Mouse (Mus musculus): ENCODE results near the gene Stx1a. TPM values are rescaled to one million over a fixed set of nuclear protein-coding genes. Genes with fewer than 3 reads are reported as not detected.
"Not testable (repeated sequence)": the region's sequence is repeated elsewhere in the genome, so short reads cannot be mapped to it uniquely, and the experiment has no call there.

Gene Stx1a
- polyA plus RNA-seq, 1 experiment: 4.1 TPM

DNA sequence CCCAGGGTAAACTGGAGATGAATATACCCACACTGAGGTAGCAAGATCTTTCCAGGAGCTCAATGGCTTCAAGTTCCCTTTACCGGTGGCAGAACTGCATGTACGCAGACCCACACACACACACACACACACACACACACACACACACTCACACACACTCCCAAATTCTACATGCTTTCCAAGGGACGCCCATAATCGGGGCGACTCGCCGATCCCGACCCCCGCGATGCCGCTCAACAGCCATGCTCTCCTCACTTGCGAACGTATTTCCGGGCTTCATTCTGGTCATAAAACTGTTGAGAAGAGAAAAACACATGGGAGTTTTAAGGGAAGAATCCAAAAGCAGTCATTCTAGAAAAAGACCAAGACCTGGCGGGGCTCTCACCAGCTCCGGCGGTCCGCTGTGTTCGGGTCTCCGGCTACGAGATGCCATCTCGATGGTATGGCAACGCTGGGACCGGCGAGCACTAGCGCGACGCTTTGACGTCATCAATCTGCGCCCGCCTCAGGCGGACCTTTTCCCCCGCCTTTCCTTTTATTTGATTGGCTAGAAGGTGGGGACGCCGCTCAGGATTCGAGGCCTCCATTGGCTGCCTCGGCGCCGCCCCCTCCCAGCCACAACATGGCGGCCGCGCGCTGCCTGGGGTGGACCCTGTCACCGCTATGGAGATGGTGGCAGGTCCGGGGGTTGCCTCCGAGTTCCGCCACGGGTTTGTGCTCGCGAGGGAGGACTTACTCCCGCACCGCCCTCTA is 40.5 kb downstream of the Stx1a start, which contains the start of gene Dnajc30:
Gene Dnajc30, plus strand, starts transcription at position 574 of the 753 bp plus-strand sequence.
- H3K4me3 ChIP-seq (ENCODE audit: insufficient read depth, low read depth, low read length): peak within 1 kb of the TSS; percentile 96
- H3K27ac ChIP-seq (ENCODE audit: insufficient read depth, low read depth, low read length): peak within 1 kb of the TSS; percentile 81
- H3K4me1 ChIP-seq (ENCODE audit: control insufficient read depth, insufficient read depth, low read length): peaks cover 7% of the 10 kb centered on the region; the same call in 1 of the 2 replicates
- TF ChIP-seq CTCF (conservative IDR thresholded peaks at IDR 0.05; ENCODE audit: insufficient read depth, insufficient read length, low read depth, low read length): no peak
- no peak for TF ChIP-seq POLR2A (IDR thresholded peaks at IDR 0.05; ENCODE audit: low read depth, low read length)
- peak; percentile 98 for DNase-seq
- H3K36me3 ChIP-seq (ENCODE audit: control insufficient read depth, insufficient read depth, low read length): peaks cover 2% of the 10 kb centered on the region; the same call in 1 of the 2 replicates
- H3K27me3 ChIP-seq (replicated peaks; ENCODE audit: control insufficient read depth, insufficient read depth, low read length): no peaks in the 10 kb centered on the region
- WGBS: under 1% methylated on average over 52 of the region's 52 CpGs

DNA sequence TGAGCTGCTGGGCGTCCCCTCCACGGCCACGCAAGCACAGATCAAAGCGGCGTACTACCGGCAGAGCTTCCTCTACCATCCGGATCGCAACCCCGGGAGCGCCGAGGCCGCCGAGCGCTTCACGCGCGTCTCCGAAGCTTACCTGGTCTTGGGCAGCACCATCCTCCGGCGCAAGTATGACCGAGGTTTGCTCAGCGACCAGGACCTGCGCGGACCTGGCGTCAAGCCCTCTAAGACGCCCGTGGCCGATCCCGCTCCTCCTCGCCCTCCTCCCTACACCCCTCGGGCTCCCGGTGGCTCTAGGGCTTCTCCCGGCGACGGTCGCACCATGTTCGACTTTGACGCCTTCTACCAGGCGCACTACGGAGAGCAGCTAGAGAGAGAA is 41.1 kb downstream of the Stx1a start:
- TF ChIP-seq CTCF (conservative IDR thresholded peaks at IDR 0.05; ENCODE audit: insufficient read depth, insufficient read length, low read depth, low read length): no peak
- no peak for TF ChIP-seq POLR2A (IDR thresholded peaks at IDR 0.05; ENCODE audit: low read depth, low read length)
- DNase-seq: no peak
- WGBS: under 1% methylated on average over 40 of the region's 40 CpGs
- Histone ChIP-seq H3K27ac (ENCODE audit: insufficient read depth, low read depth, low read length) (peak overlapping the region; percentile 81), H3K4me1 (ENCODE audit: control insufficient read depth, insufficient read depth, low read length) (peaks cover 7% of the 10 kb centered on the region; the same call in 1 of the 2 replicates), H3K36me3 (ENCODE audit: control insufficient read depth, insufficient read depth, low read length) (peaks cover 2% of the 10 kb centered on the region; the same call in 1 of the 2 replicates), H3K4me3 (ENCODE audit: insufficient read depth, low read depth, low read length) (peak overlapping the region; percentile 96), H3K27me3 (replicated peaks; ENCODE audit: control insufficient read depth, insufficient read depth, low read length) (no peaks in the 10 kb centered on the region)

DNA sequence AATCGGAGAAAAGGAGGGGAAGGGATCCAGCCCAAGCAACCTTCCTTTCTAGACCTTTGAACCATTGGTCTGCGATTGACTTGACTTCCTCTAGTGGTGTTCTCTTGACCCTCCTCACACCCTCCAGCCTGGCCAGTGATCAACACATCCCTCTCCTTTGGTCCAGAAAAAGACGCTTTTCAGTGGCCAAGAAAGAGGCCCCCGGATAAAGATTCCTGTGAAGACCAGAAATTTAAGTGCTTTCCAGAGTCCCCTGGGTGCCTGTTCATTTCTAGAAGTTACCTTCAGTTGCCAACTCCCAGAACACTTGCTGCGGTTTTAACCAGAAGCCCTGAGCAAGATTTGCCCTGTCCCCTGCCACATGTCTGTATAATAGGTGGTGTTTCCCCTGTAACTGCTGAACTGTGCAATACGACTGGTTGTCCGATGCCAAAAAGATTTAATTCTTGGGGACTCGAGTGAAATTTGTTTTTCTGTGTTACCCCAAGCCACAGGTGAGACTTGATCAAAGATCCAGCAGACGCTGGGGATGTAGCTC is 41.7 kb downstream of the Stx1a start, which contains the start of gene Bud23:
Gene Bud23, minus strand, starts transcription at position 51 of the 538 bp plus-strand sequence.
- H3K36me3 ChIP-seq (ENCODE audit: control insufficient read depth, insufficient read depth, low read length); H3K4me1 ChIP-seq (ENCODE audit: control insufficient read depth, insufficient read depth, low read length); H3K27me3 ChIP-seq (replicated peaks; ENCODE audit: control insufficient read depth, insufficient read depth, low read length): not testable (repeated sequence)
- Histone ChIP-seq H3K4me3 (ENCODE audit: insufficient read depth, low read depth, low read length) (peak within 1 kb of the TSS; percentile 96), H3K27ac (ENCODE audit: insufficient read depth, low read depth, low read length) (peak within 1 kb of the TSS; percentile 81)
- 57% methylated on average over 9 of the region's 9 CpGs for WGBS
- peak; percentile 26 for DNase-seq

DNA sequence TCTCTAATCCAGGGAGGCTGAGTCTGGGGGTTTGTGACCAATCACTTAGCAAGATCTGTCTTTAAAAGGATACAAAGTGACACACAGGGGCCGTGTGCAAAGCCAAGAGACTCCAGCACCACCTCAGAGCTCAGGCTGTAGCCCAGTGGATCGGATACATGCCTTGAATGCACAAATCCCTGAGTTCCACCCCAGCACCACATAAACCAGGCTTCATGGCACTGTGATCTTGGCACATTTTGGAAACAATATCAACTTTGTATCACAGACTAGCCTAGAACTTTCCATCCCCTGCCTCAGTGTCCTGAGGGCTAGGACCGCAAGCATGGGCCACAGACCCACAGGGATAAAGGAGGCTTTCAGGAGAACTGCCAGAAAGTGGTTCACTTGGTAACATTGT is 42.7 kb downstream of the Stx1a start:
- no peak for TF ChIP-seq CTCF (conservative IDR thresholded peaks at IDR 0.05; ENCODE audit: insufficient read depth, insufficient read length, low read depth, low read length)
- no peak for TF ChIP-seq POLR2A (IDR thresholded peaks at IDR 0.05; ENCODE audit: low read depth, low read length)
- no peak for DNase-seq
- H3K4me3 ChIP-seq (ENCODE audit: insufficient read depth, low read depth, low read length): no peak overlapping the region
- H3K27me3 ChIP-seq (replicated peaks; ENCODE audit: control insufficient read depth, insufficient read depth, low read length): no peaks in the 10 kb centered on the region
- no peaks in the 10 kb centered on the region for H3K36me3 ChIP-seq (ENCODE audit: control insufficient read depth, insufficient read depth, low read length)
- peaks cover 7% of the 10 kb centered on the region; the same call in 1 of the 2 replicates for H3K4me1 ChIP-seq (ENCODE audit: control insufficient read depth, insufficient read depth, low read length)
- no peak overlapping the region for H3K27ac ChIP-seq (ENCODE audit: insufficient read depth, low read depth, low read length)
- 93% methylated on average over 3 of the region's 3 CpGs for WGBS

DNA sequence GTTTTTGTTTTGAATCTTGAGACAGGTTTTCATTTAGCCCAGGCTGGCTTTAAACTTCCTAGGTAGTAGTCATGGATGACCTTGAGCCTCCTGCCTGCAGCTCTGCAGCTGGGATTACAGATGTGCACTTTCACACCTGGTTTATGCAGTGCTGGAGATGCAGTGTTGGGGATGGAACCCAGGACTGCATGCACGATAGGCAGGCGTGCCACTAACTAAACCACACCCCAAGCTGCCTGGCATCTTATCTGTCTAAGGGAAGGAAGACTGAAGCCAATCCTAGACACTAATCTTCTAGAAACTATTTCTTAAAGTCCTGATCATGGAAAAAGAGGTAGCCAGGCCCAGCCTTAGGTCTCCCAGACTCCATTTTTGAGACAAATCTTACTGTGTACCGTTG is 47.2 kb downstream of the Stx1a start:
- no peaks in the 10 kb centered on the region for H3K36me3 ChIP-seq (ENCODE audit: control insufficient read depth, insufficient read depth, low read length)
- H3K27ac ChIP-seq (ENCODE audit: insufficient read depth, low read depth, low read length): no peak overlapping the region
- H3K4me1 ChIP-seq (ENCODE audit: control insufficient read depth, insufficient read depth, low read length): peaks cover 3% of the 10 kb centered on the region; the same call in 1 of the 2 replicates
- no peak for DNase-seq
- no peaks in the 10 kb centered on the region for H3K27me3 ChIP-seq (replicated peaks; ENCODE audit: control insufficient read depth, insufficient read depth, low read length)
- TF ChIP-seq POLR2A (IDR thresholded peaks at IDR 0.05; ENCODE audit: low read depth, low read length) (no peak), CTCF (conservative IDR thresholded peaks at IDR 0.05; ENCODE audit: insufficient read depth, insufficient read length, low read depth, low read length) (no peak)
- WGBS: 87% methylated on average over 3 of the region's 3 CpGs
- no peak overlapping the region for H3K4me3 ChIP-seq (ENCODE audit: insufficient read depth, low read depth, low read length)

DNA sequence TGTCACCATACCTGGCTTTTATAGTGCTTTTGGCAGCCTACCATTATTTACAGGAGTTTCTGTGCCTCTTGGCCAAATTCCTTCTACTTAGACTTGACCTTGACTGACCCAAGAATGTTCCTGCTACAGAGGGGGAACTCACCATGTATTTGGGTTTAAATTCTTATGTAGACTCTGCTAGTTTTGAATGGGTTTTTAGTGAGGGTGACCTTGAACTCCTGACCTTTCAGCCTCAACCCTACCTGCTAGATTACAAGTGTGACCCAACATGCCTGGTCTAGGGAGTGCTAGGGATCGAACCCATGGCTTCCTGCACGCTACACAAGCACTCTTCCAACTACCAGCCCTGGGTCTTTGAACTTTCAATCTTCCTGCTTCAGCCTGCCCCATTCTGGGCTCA is 48.8 kb downstream of the Stx1a start:
- DNase-seq: no peak
- Histone ChIP-seq H3K4me3 (ENCODE audit: insufficient read depth, low read depth, low read length) (no peak overlapping the region), H3K27me3 (replicated peaks; ENCODE audit: control insufficient read depth, insufficient read depth, low read length) (no peaks in the 10 kb centered on the region), H3K27ac (ENCODE audit: insufficient read depth, low read depth, low read length) (no peak overlapping the region), H3K36me3 (ENCODE audit: control insufficient read depth, insufficient read depth, low read length) (no peaks in the 10 kb centered on the region), H3K4me1 (ENCODE audit: control insufficient read depth, insufficient read depth, low read length) (peaks cover 7% of the 10 kb centered on the region; the same call in 1 of the 2 replicates)
- TF ChIP-seq POLR2A (IDR thresholded peaks at IDR 0.05; ENCODE audit: low read depth, low read length) (no peak), CTCF (conservative IDR thresholded peaks at IDR 0.05; ENCODE audit: insufficient read depth, insufficient read length, low read depth, low read length) (no peak)
- 92% methylated on average over 2 of the region's 2 CpGs for WGBS

DNA sequence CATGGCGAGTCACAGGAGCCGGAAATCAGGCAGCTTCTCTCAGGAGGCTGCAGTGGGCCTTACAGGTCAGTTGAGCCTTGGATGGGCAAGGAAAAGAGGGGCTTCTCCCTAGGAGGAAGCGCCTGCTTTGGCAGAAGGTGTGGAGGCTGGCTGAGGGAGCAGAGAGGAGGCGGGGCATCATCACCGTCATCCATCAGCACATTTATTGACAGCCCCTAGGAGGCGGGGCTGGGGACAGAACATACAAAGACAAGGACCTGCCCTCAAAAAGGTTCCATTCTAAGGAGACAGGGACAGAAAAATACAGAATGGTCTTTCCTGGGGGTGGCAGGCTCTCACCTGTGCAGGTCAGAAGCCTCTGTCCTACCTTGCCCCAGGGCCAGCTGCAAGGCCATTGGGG is 49.4 kb downstream of the Stx1a start:
- no peak overlapping the region for H3K4me3 ChIP-seq (ENCODE audit: insufficient read depth, low read depth, low read length)
- no peaks in the 10 kb centered on the region for H3K36me3 ChIP-seq (ENCODE audit: control insufficient read depth, insufficient read depth, low read length)
- H3K27ac ChIP-seq (ENCODE audit: insufficient read depth, low read depth, low read length): no peak overlapping the region
- H3K27me3 ChIP-seq (replicated peaks; ENCODE audit: control insufficient read depth, insufficient read depth, low read length): no peaks in the 10 kb centered on the region
- WGBS: 94% methylated on average over 6 of the region's 6 CpGs
- TF ChIP-seq CTCF (conservative IDR thresholded peaks at IDR 0.05; ENCODE audit: insufficient read depth, insufficient read length, low read depth, low read length) (no peak), POLR2A (IDR thresholded peaks at IDR 0.05; ENCODE audit: low read depth, low read length) (no peak)
- peaks cover 7% of the 10 kb centered on the region; the same call in 1 of the 2 replicates for H3K4me1 ChIP-seq (ENCODE audit: control insufficient read depth, insufficient read depth, low read length)
- no peak for DNase-seq
